Mouse (Mus musculus) heart, adult 2 months (tissue): Measurements from ENCODE around the gene Ankrd53.

ENCODE experiments used
- CTCF ChIP-seq: fragments of 200-600 bp; IDR thresholded peaks from 2 replicates; pipeline ENCODE4 v1.8.1; 2022; ENCODE audit warnings: antibody characterized with exemption, mild to moderate bottlenecking, moderate library complexity
- POLR2A ChIP-seq: fragments of 200-500 bp; IDR thresholded peaks from 2 replicates; pipeline ENCODE4 v1.6.1; 2011; ENCODE audit warnings: mild to moderate bottlenecking, low read depth, low read length, control low read depth; ENCODE audit not compliant: insufficient read depth

GRCm38 (mm10) chr6:83768485-83768884, 6.0 kb downstream of the Ankrd53 start:
- TF ChIP-seq CTCF (no peak), POLR2A (no peak)
